Mouse (Mus musculus) midbrain, embryonic 16.5 days (tissue): ENCODE data around the gene Acod1. TPM values are rescaled to one million over a fixed set of nuclear protein-coding genes. Genes with fewer than 3 reads are reported as not detected.

Experiments
- ATAC-seq: fragments of 200-750 bp; cut with Nextera tagmentation; 2 replicates; pipeline ENCODE4 v1.8.0; 2017; ENCODE audit warnings: moderate TSS enrichment
- H3K27ac ChIP-seq: fragments of 300-500 bp; sonication (generic); 2 replicates; pipeline ENCODE4 v1.5.1; 2014; ENCODE audit warnings: mild to moderate bottlenecking, low read length, mixed read lengths
- H3K27me3 ChIP-seq: fragments of 300-500 bp; sonication (generic); 2 replicates; pipeline ENCODE4 v1.6.1; 2014; ENCODE audit warnings: low read depth, low read length, mixed read lengths; ENCODE audit not compliant: control insufficient read depth, insufficient read depth
- H3K36me3 ChIP-seq: fragments of 300-500 bp; sonication (generic); 2 replicates; pipeline ENCODE4 v1.6.1; 2014; ENCODE audit warnings: mild to moderate bottlenecking, low read length, moderate library complexity, mixed read lengths; ENCODE audit not compliant: control insufficient read depth, insufficient read depth
- H3K4me1 ChIP-seq: fragments of 300-500 bp; sonication (generic); 2 replicates; pipeline ENCODE4 v1.6.1; 2014; ENCODE audit warnings: mild to moderate bottlenecking, low read length, mixed read lengths; ENCODE audit not compliant: control insufficient read depth, insufficient read depth
- H3K4me2 ChIP-seq: fragments of 300-500 bp; sonication (generic); 2 replicates; pipeline ENCODE4 v1.6.1; 2014; ENCODE audit warnings: mild to moderate bottlenecking, low read length, mixed read lengths
- H3K4me3 ChIP-seq: fragments of 300-500 bp; sonication (generic); 2 replicates; pipeline ENCODE4 v1.5.1; 2014; ENCODE audit warnings: low read depth, mild to moderate bottlenecking, low read length, moderate library complexity, mixed read lengths
- H3K9ac ChIP-seq: fragments of 300-500 bp; sonication (generic); 2 replicates; pipeline ENCODE4 v1.6.1; 2014; ENCODE audit warnings: low read depth, low read length, mixed read lengths
- H3K9me3 ChIP-seq: fragments of 300-500 bp; sonication (generic); replicated peaks from 2 replicates; pipeline ENCODE4 v1.6.1; 2014; ENCODE audit warnings: mild to moderate bottlenecking, low read length, mixed read lengths; ENCODE audit not compliant: control insufficient read depth, poor library complexity, severe bottlenecking
- WGBS: fragments of 180-500 bp; shearing (Covaris S2); extraction: QIAGEN DNeasy Blood & Tissue Kit; methylation state at CpG from one replicate; pipeline ENCODE4 v1.1.7; 2014; 5-methylcytosine and 5-hydroxymethylcytosine counted together
- polyA plus RNA-seq: library from polyadenylated mRNA; unstranded; fragments of >200 nt; fragmentation: Nextera tagmentation; extraction: Ambion mirVana; gene quantifications from 2 replicates; pipeline ENCODE4 v1.2.1, GENCODE M21; 2015

The Acod1 gene
- polyA plus RNA-seq, 1 experiment from 2014 or later, result not detected

DNA sequence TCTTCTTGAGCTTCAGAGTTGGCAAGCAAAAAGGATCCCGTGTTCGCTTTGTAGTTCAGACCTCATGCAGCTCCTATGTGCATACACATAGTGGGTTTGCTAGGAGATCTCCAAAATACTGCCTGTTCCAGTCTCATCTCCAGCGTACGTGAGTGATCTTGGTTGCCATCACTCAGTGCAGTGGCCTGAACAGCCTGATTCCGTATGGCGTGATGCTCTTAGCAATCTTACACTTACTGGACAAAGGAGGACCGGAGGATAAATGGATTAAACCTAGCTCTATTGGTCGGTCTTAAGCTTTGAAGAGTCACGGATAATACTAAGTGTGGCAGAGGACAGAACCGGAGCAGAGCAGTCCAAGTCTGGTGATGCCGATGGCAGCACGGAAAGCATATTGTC, 22.7 kb downstream of the Acod1 start:
- Histone ChIP-seq H3K27ac (peak overlapping the region; percentile 59), H3K27me3 (no peaks in the 10 kb centered on the region), H3K9ac (peak overlapping the region; percentile 80), H3K36me3 (0 out of 2 replicates have a peak, but pooled peaks cover 2% of the 10 kb centered on the region), H3K9me3 (no peaks in the 10 kb centered on the region), H3K4me1 (peaks cover 7% of the 10 kb centered on the region), H3K4me3 (peak overlapping the region; percentile 84), H3K4me2 (peak overlapping the region; percentile 93)
- peak; percentile 66; the same call in 1 of the 2 replicates for ATAC-seq
- WGBS, result 8% methylated on average over 12 of the region's 12 CpGs

DNA sequence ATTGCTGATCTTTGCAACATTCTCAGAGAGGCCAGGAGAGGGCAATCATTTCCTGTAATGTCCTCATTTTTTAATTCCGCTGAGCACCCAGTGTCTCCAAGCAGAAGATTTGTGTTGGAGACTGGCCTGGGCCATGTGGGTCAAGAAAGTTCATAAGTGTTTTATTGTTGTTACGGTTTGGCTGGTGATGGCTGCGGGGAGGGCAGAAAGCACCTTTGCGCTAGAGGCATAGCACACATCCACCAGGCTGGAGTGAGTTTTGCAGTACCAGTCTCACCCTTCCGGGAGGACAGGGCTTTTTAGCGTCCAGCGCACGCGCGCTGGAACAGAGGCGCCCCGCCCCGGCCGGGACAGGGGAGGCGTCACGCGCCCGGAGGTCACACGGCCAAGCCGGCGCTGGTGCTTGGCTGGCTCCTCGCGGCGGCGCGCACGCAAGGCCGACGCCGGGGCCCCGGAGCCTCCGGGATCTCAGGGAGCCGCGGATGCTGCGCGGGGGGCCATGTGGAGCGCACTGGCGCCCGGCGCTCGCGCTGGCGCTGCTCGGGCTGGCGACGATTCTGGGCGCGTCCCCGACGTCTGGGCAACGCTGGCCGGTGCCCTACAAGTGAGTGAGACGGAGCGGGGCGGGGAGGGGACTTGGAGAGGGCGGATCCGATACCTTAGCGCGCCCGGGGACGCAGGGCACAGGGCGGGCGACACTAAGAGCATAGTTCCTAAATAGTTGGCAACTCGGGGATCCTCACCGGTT, 23.3 kb downstream of the Acod1 start, which contains the start of gene Cln5:
Cln5 (plus strand) TSS at position 353 of the 748 bp plus-strand sequence.
- under 1% methylated on average over 65 of the region's 65 CpGs for WGBS
- 0 out of 2 replicates have a peak, but pooled peaks cover 2% of the 10 kb centered on the region for H3K36me3 ChIP-seq
- peak within 1 kb of the TSS; percentile 84 for H3K4me3 ChIP-seq
- H3K9ac ChIP-seq, result peak within 1 kb of the TSS; percentile 80
- H3K27me3 ChIP-seq, result no peaks in the 10 kb centered on the region
- H3K27ac ChIP-seq, result peak within 1 kb of the TSS; percentile 59
- peaks cover 7% of the 10 kb centered on the region for H3K4me1 ChIP-seq
- H3K4me2 ChIP-seq, result peak within 1 kb of the TSS; percentile 93
- no peaks in the 10 kb centered on the region for H3K9me3 ChIP-seq
- ATAC-seq, result peak; percentile 98

DNA sequence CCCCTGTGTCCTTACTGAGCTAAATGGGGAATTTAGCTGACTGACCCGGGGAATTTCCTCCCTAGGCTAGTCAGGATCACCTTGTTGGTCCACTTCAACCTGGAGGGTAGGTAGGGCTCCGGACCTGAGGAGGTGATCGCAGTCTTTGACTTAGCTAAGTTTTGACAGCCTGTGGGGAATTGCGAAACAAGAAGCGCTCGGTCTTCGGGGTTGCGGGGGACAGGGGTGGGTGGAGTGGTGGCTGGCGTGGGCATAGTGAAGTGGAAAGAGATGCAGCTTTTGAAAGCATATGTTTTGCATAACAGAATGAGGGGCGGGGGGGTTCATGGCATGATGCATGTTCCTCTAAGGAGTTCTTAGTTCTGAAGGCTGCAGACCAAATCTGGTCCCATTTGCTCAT, 24.0 kb downstream of the Acod1 start:
- Histone ChIP-seq H3K4me3 (peak overlapping the region; percentile 84), H3K27ac (peak overlapping the region; percentile 59; the same call in 1 of the 2 replicates), H3K4me2 (peak overlapping the region; percentile 93), H3K27me3 (no peaks in the 10 kb centered on the region), H3K36me3 (0 out of 2 replicates have a peak, but pooled peaks cover 2% of the 10 kb centered on the region), H3K9me3 (no peaks in the 10 kb centered on the region), H3K9ac (peak overlapping the region; percentile 80), H3K4me1 (peaks cover 7% of the 10 kb centered on the region)
- WGBS, result 3% methylated on average over 10 of the region's 10 CpGs
- no peak for ATAC-seq

DNA sequence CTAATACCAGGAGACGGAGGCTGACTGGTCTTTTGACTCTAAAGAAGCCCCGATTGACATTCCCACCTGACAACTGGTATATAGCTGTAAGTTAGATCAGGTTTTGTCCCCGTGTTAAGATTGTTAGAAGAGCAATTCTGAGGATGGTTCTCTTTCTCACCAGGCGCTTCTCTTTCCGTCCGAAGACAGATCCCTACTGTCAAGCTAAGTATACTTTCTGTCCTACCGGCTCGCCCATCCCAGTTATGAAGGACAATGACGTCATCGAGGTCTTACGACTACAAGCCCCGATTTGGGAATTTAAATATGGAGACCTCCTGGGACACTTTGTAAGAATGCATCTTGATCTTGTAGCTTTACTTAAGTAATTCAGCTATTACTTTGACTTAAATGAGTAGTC, 24.7 kb downstream of the Acod1 start:
- Histone ChIP-seq H3K27ac (no peak overlapping the region), H3K9ac (no peak overlapping the region), H3K27me3 (no peaks in the 10 kb centered on the region), H3K4me1 (peaks cover 7% of the 10 kb centered on the region), H3K4me3 (no peak overlapping the region), H3K4me2 (no peak overlapping the region), H3K36me3 (0 out of 2 replicates have a peak, but pooled peaks cover 2% of the 10 kb centered on the region), H3K9me3 (no peaks in the 10 kb centered on the region)
- WGBS, result 93% methylated on average over 12 of the region's 12 CpGs
- ATAC-seq, result no peak

DNA sequence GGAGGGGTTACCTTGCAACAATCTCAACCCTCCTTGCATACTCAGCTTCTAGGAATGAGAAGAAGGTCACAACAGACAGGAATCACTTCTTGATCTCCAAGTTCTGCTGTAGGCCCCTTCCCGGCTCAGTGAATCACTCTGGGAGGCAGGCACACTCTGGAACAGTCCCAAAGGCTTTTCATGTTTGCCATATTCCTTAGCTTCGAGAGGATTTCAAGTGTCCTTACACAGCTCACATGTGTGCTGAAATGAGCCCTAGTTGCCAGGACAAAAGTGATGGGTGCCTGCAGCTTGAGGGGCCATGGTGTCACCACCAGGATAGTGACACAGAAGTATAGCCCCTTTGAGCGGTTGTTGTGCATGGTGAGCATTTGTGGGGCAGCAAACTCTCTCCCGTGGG, 26.0 kb downstream of the Acod1 start:
- Histone ChIP-seq H3K27me3 (no peaks in the 10 kb centered on the region), H3K9me3 (no peaks in the 10 kb centered on the region), H3K9ac (no peak overlapping the region), H3K4me1 (peaks cover 7% of the 10 kb centered on the region), H3K27ac (no peak overlapping the region), H3K36me3 (0 out of 2 replicates have a peak, but pooled peaks cover 2% of the 10 kb centered on the region), H3K4me2 (no peak overlapping the region), H3K4me3 (no peak overlapping the region)
- no peak for ATAC-seq
- WGBS, result 93% methylated on average over 4 of the region's 4 CpGs

DNA sequence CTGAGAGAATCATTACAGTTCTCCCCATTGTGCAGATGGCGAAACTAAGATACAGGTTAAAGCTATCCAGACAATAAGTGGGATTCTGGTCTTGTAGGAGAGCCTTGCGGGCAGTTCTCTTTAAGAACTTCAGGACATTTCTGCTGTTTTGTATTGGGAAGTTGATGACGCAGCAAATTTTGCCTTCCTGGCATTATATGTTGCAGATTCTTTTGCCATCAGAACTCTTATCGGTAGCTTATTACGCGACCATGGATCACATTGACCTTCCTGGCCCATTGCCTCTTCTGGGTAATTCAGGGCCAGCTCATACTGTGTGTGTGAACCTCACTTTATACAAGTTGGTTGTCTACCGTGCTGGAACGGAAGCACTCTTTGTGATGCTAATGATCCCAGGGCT, 27.0 kb downstream of the Acod1 start:
- H3K27me3 ChIP-seq, result no peaks in the 10 kb centered on the region
- H3K9me3 ChIP-seq, result no peaks in the 10 kb centered on the region
- H3K4me2 ChIP-seq, result no peak overlapping the region
- H3K27ac ChIP-seq, result no peak overlapping the region
- no peak overlapping the region for H3K9ac ChIP-seq
- WGBS, result 81% methylated on average over 8 of the region's 8 CpGs
- no peak overlapping the region for H3K4me3 ChIP-seq
- peaks cover 7% of the 10 kb centered on the region for H3K4me1 ChIP-seq
- no peak for ATAC-seq
- peaks cover 4% of the 10 kb centered on the region; the same call in 1 of the 2 replicates for H3K36me3 ChIP-seq

DNA sequence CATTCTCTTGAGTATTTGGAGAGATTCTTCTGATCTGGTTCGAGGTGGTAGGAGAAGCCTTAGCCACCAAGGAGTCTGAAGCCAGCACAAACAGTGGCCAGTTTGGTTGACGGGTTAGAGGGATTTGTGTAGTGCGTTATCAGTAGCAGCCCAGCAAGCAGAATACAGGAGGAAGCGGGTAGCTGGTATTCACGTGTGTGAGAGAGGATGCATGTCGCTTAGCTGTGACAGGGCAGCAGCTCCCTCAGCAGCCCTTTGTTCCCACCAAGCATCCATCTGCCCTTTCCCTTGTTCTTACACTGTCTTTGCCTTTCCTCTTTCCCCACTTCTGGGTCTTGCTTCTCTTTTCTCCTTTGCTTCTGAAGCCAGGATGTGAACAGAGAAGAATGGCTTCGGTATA, 28.4 kb downstream of the Acod1 start:
- Histone ChIP-seq H3K9ac (no peak overlapping the region), H3K9me3 (no peaks in the 10 kb centered on the region), H3K4me3 (no peak overlapping the region), H3K4me2 (no peak overlapping the region), H3K4me1 (peaks cover 7% of the 10 kb centered on the region), H3K36me3 (peaks cover 7% of the 10 kb centered on the region; the same call in 1 of the 2 replicates), H3K27ac (no peak overlapping the region), H3K27me3 (no peaks in the 10 kb centered on the region)
- ATAC-seq, result no peak
- WGBS, result 66% methylated on average over 7 of the region's 7 CpGs

DNA sequence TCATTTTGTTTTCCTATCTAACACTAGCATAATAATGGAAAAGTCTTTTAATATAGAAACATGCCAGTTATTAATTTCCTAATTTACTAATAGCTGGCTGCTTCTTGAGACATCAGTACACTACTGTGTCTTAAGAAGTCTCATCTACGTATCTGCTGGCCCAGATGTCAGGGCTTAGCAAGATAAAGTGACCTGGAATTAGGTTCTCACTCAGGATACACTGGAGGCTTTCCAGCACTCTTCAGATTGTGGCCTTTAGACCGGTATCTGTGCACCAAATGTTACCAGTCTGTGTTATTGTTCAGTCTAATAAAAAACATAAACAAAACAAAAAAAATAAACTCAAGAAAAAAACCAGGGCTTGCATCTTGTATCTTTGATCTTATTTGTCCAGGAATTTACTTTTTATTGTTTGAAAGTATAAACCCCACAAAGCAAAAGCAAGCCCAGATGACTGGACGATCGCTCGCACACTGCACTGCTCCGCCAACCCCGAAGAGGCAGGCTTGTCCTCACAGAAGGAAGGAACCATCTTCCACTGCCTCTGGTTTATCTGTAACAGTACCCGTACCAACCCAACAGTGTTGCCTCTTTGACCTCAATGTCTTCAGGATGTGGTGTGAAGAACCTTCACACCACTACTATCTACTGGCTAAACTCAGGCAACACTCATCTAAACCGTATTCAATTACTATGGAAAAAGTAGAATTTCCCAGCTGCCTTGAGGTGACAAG, 30.7 kb downstream of the Acod1 start:
- Histone ChIP-seq H3K4me2 (no peak overlapping the region), H3K36me3 (peaks cover 7% of the 10 kb centered on the region; the same call in 1 of the 2 replicates), H3K9ac (no peak overlapping the region), H3K4me3 (no peak overlapping the region), H3K9me3 (no peaks in the 10 kb centered on the region), H3K4me1 (no peaks in the 10 kb centered on the region), H3K27me3 (no peaks in the 10 kb centered on the region), H3K27ac (no peak overlapping the region)
- no peak for ATAC-seq
- WGBS, result 95% methylated on average over 9 of the region's 9 CpGs
